Mouse (Mus musculus): ENCODE measurements around the gene Akt1.

The Akt1 gene

DNA sequence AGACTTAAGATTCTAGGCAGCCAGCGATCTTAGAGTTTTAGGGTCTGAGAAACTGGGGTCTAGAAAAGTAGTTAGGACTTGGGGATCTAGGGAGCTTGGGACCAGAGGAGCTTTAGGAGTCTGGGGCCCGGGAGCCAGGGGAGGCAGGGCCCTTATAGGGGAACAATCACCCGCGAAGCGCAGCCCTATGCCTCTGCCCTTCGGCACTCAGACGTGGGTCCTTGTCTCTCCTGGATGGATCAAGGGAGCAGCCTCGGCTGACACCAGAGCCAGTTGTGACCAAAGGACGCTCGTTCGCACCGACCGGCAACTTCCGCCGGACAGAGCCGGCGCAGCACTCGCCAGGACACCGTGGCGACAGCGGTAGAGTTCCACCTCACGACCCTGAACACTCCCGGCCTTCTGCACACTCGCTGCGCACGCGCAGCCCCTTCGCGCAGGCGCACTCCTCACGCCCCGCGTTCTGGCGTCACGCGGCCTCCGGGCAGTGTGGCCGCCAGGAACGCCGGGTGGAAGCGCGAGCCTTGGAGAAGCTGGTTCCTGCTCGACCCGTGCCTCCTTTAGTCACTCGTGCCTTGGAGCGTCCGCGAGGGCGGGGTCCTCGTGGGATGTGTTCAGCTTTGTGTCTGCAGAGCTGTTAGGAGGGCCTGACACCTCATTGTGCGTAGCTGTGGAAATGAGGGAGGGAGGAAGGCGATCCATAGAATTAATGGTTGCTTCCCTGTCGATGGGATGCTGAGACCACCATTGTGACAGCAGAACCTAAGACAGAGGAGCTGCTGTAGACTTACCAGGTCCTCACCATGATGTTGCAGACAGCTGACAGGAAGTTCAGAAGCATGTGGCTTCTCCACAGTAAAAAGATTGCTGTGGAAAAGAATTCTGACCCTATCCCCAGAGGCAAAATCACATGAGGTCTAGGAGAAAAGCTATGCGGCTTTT is 18.8 kb upstream of the Akt1 start:
- CTCF ChIA-PET: interaction anchor here (0.9 kb wide), 1 partner anchor 16 kb away, joined by 4 read pairs; no protein-coding TSS in a partner anchor

DNA sequence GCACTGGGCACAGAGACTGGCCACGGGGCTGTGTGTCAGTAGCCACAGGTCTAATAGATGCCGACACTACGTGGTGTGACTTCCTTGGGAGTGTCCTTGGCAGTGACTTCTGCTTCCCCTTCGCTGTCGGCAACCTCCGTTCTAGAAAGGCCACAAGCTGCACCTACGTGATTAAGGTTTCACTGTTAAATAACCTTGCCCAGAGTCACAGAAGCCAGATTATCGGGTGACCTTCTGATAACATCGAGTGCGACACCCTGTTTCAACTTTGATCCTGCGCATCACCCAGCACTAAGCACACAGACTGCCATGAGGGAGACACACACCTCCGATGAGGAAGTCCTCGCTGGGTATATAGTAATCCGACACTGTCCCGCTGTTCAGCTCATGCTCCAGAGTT is 13.8 kb upstream of the Akt1 start:
- CTCF ChIA-PET: no interaction called here

DNA sequence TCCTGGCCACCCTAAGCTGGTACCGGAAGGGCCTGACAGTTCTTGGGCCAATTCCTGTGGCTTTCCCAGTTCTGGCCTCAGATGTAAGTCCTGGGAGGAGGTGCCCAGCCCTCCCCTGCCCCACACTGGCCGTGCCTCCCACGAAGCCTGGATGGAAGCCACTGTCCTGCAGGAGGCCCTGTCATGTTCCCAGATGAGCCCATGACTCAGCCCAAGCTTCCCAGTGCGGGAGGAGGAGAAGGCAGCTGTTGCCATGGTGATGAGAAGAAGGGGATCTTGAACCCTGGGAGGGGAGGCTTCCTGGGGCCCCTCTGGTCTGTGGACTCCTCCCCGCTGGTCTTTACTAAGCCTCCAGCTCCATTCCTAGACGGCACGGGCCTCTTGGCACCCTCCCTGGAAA is 8.7 kb upstream of the Akt1 start:
- CTCF ChIA-PET: no interaction called here

DNA sequence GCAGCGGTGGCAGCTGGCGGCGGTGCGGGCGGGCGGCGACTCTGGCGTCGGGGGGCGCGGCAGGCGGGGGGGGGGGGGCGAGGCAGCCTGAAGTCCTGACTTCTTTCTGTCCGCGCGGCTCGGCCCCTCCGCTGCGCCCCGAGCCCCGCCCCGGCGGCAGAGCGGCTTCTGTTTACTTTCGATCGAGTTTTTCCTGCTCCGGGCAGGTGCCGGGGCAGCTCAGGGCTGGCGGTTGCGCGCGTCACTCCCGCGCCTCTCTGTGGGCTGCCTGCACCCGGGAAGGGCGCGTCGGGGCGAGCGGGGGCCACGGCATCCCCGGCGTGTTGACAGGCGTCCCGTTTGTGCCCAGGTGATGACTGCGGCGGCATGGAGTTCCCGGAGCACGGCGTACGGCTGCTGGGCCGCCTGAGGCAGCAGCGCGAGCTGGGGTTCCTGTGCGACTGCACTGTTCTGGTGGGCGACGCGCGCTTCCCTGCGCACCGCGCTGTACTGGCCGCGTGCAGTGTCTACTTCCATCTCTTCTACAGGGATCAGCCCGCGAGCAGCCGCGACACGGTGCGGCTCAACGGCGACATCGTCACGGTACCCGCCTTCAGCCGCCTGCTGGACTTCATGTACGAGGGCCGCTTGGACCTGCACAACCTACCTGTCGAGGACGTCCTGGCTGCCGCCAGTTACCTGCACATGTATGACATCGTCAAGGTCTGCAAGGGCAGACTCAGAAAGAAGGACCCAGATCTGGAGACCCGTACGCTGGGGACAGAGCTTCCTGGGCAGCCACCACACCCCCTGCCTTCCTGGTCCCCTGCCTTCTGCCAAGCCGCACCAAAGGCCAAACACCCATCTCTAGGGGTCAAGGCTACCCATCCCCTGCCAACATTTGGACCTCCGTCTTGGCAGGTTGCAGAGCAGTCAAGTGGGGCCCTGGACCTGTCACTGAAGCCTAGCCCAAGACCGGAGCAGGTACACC is 4.6 kb upstream of the Akt1 start:
- CTCF ChIA-PET: interaction anchor here (0.7 kb wide), 1 partner anchor 35 kb away, joined by 3 read pairs; the partner anchor contains the start of gene Siva1

DNA sequence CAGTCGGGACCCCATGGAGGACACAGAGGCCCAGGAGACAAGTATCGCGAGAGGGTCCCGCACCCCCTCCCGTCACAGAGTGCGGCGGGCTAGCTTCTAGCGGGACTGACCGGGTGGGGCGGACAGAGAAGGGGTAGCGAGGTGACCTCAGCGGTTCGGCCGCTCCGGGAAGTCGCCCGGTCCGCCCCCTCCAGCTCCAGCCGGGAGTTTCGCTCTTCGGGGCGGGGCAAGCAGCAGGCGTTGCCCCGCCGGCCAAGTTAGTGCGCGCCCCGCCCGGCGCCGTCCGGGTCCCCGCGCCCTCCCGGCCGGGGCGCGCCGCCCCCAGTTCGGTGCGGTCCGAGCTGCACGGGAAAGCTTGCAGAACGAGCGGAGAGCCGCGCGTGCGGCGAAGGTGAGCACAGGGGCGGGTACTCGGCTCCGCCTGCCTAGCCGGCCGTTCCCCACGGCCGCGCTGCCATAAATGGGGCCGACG is 3.9 kb upstream of the Akt1 start, which contains the start of gene Zbtb42:
Zbtb42 (plus strand) TSS at position 274 of the 472 bp plus-strand sequence.
- CTCF ChIA-PET: no interaction called here

DNA sequence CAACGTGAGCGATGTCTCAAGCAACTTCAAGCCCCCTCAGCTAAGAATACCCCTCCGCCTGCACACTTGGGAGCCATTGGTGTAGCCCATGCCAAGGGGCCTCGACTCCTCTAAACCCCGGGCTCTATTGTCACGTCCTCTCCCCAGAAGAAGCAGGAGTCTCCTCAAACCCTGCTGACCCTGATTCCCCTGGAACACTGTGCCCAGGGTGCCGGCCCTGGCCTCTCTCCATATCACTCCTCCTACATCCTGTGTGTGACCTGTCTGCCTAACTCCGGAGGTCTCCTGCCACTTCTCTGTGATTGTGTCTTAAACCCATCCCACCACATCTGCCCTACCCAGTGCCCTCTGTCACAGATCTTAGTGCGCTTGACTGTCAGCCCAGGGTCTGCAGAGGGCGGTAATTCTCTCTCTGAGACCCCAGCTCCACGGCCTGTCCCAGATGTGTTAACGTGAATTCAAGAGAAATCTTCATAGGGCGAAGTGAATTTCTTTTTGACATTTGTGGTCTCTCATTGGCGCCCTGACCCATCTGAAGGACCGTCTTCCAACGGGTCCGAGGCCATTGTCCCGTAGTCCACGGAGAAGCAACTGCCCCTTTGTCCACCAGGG is 3.4 kb upstream of the Akt1 start:
- CTCF ChIA-PET: interaction anchor here (1.0 kb wide), 1 partner anchor 13 kb away, joined by 4 read pairs; no protein-coding TSS in a partner anchor

DNA sequence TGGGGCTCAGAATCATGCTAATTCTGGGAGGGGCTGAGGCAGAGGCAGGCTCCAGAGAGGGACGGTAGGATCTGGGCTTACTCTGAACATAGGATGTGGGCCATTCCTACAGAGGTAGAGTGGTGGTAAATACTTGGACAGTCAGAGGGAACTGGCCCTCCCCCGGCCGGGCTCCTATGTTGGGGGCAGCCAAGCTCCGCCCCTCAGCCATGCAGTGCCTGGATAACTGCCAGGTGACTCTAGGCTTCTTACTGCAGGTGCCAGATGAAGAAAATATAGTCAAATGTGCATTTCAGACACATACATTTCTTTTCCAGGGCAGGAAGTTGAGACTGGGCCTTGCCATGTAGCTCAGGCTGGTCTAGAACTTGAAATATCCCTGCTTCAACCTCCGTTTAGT is 2.4 kb upstream of the Akt1 start:
- CTCF ChIA-PET: interaction anchor here (1.0 kb wide), 2 partner anchors 13 to 17 kb away, joined by 4 read pairs; no protein-coding TSS in a partner anchor

DNA sequence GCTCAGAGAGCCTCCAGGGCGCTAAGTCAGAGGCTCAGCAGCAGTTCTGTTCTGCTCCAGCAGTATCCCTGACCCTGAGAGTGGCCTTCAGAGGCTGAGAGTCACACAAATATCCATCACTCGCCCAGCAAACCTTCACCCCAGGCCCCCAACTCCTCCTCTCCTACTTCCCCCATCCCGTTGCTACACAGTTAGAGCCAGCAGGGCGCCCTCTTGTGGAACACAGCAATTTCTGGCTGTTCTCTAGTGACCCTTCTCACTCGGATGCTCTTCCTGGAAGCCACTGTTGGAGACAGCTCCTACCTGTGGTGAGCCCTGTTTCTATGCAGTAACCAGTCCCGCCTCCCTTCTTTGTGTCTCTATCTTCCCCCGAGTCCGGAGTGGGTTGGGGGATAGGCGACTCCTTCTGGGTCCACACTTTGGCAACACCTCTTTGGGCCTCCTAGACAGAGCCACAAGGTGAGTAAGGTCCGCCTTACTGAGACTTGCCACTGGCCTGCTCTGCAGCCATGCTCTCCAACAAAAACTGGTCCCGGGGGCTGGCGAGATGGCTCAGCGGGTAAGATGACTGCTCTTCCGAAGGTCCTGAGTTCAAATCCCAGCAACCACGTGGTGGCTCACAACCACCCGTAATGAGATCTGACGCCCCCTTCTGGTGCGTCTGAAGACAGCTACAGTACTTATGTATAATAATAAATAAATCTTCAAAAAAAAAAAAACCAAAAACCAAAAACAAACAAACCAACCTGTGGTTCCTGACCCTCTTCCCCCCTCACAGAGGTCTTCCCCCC is 756 bp upstream of the Akt1 start:
- CTCF ChIA-PET: interaction anchor here (0.7 to 1.3 kb wide), 4 partner anchors 17 to 123 kb away, joined by 3 to 5 read pairs (median 3); no protein-coding TSS in a partner anchor

DNA sequence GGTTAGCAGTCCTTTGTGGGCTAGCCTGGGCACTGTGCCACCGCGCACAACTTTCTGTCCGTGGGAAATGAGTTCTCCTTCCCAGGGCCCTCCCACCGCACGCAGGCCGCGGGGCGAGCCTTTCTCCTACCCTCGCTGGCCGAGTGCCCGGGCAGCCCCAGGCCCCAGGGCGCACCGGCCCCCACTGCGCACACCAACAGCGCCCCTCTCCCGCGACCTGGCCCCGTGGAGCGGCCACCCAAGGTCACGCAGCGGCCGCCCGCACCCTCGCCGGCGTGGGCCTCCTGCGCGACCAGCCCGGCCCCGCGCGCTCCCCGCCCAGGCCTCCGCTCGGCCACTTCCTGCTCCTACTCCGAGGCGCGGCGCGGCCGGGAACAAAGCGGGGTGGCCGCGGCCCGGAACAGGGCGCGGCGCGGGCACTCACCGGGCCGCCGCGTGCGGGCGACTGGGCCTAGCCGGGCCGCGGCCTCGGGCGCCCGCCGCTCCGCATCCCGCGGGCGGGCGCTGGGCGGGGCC is 1.1 kb downstream of the Akt1 start:
- CTCF ChIA-PET: interaction anchor here (1.1 to 1.3 kb wide), 2 partner anchors 26 to 49 kb away, joined by 4 to 5 read pairs; no protein-coding TSS in a partner anchor

DNA sequence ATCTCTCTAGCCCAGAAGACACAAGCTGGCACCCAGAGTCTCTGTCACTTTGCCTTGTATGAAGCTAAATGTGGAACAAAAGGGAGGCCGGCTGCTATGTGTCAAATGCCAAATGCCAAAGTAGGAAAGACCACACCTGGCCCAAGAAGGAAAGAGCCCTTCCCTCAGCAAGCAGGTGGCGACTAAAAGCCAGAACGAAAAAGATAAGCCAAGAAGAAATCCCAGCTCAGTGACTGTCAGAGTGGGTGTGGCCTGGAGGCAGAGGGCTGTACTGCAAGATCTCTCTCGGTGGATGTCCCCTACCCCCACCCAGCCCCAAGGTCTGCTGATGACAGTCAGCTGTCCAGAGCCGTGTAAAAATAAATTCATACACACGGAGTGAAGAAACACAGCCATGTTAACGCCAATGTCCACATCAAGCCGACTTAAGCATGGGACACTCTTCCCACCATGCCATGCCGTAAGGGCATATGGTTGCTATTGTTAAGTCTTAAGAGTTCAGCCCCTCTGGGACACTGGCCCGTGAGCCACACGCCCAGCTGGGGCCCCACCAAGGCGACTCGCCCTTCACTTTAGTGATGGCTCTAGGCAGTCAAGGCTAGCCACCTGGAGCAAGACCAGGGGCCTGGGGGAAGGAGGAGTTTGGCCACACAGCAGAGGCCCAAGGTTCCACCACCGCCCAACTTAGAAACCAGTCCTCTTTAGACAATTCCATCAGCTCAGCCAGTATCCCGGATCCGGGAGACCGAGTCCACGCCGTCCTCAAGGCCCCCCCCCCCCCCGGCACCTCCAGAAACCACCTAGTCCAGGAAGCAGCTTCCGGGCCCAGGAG is 1.7 kb downstream of the Akt1 start:
- CTCF ChIA-PET: interaction anchor here (0.6 kb wide), 1 partner anchor 27 kb away, joined by 3 read pairs; no protein-coding TSS in a partner anchor

DNA sequence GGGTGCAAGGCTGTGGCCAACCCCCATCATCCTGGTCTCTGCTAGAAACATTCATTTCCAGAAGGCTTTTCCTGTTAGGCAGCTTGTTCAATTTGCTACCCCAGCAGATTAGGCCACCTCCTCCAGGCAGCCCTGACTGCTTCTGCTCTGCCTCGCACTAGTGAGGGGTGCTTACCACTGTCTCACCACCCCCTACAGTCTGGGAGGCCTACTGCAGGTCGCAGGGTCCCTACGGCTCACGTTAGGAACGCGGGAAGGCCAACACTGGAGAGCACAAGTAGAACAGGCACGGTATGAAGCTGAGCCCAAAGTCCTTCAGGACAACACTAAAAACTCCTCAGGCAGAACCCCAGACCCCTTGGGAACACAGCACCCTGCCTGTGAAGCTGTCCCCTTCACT is 2.8 kb downstream of the Akt1 start:
- CTCF ChIA-PET: interaction anchor here (0.6 to 1.1 kb wide), 3 partner anchors 42 to 403 kb away, joined by 3 to 5 read pairs (median 4); partner anchors contain the start of gene Tex22

DNA sequence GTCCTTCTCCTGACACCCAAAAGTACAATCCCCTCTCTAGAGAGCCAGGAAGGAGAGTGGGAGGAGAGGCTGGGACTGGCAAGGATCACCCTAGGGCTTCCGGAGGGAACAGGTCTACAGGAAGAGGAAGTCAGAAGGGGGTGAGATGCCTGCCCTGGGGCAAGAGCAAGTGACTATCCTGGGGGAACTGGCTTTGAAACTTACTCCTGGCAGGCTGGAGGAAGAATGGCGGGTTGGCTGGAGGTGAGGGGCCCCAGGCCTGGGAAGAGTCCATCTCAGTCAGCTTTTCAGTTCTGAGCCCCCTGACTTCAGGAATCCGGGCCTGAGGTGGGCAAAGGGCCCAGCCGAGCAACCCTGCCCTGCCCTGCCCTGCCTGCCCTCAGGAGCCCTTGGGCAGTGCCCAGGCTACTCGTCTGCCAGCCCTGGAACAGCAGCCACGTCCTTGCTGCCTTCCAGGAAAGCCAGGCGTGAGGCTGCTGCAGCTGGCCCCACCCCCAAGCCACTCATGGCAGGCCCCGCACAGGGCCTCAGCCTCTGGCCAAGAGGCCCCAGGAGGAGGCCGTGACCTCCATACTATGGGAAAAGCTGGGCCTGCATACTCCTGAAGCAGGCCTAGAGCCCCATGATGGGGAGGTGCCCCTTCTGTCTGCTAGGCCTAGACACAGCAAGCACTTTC is 3.8 kb downstream of the Akt1 start:
- CTCF ChIA-PET: interaction anchor here (0.6 to 1.1 kb wide), 3 partner anchors 41 to 404 kb away, joined by 3 to 5 read pairs (median 4); partner anchors contain the start of gene Tex22

DNA sequence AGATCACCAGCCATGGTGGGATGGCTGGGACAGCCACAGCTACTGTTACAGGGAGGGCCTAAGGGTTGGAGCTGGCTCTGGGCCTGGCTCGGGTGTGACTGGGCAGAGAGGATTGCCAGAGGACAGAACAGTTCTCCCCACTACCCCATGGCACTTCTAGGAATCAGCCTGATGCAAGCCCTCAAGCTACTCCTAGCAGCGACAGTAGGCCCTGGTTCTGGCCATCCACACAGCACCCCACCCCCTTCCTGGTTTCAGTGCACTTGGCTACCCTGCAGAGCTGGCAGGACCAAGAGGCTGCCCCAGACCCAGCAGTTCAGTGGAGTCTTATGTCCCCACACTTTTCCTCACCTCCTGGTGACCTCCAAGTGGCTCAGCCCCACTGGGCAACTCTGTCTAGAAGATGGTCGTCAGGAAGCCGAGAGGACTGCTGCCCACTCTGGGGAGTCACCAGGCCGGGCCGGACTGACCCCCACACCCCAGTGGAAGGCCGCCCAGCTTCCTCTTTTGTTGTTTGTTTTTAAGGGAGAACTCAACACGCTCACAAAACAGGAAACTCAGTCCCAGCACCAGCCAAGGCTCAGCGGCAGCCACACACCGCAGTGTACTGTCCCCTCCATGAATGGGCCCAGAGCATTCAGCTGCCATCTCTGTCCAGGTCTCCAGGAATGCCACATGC is 6.9 kb downstream of the Akt1 start:
- CTCF ChIA-PET: no interaction called here

DNA sequence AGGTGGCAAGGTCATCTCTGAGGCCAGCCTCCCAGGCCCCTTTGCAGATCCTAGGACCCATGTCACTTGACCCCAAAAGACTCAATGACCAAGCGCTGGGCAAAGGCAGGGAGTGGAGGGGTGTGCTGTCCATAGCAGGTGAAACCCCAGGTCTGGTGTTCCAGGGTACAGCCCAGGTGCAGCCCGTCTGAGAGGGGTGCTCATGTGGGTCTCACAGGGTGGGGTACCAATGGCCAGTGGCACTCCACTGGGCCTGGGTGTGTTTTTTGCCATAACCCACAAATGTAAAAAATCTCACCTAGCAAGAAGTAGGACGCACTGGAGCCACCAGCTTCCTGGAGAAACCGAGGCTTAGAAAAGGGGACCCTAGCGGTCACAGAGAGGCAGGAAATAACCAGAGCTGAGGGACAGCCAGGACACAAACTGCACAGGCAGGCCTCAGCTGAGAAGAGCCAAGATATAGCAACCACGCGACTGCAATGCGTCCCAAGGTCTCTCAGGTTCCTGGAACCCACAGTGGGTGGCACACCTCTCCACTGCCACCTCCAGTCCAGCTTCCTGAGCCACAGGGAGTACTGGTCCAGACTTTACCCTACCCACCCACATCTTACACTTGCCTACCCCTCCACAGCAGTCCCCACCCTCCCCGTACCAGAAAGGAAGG is 8.7 kb downstream of the Akt1 start:
- CTCF ChIA-PET: interaction anchor here (0.6 kb wide), 1 partner anchor 37 kb away, joined by 3 read pairs; no protein-coding TSS in a partner anchor

DNA sequence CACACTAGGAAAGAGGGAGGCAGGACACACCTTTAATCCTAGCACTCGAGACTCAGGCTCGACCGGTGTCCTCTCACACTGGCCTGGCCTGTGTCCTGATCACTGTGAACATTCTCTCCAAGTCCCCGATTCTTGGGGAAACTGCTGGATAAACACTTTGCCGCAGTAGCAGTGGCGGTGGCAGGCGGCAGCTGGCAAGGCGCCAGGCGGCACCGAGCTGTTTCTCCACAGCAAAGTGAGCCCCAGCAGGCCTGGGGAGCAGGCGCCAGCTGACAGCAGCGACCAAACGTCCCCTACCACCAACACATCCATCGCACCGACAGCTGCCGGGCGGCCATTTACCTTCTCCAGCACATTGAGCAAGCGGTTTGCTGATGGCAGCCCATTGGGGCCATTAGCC is 9.2 kb downstream of the Akt1 start:
- CTCF ChIA-PET: interaction anchor here (0.6 kb wide), 1 partner anchor 105 kb away, joined by 3 read pairs; no protein-coding TSS in a partner anchor

DNA sequence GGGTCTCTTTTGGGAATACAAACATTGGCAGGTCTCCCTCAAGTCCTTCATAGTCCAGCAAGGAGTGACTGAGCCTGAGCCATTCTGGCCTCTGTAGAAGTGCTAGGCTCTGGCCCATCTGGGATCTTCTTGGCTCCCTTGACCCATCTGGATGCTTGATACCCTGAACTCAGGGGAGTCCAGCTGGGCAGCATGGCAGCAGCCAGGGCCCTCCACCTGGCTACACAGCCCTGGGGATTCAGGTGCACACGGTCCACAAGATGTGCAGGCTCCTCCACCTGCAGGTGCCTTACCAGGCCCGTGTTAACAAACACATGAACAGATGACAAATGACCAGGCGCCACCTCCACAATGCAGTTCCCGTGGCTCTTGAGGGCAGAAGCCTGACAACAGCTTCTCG is 10.0 kb downstream of the Akt1 start:
- CTCF ChIA-PET: no interaction called here

DNA sequence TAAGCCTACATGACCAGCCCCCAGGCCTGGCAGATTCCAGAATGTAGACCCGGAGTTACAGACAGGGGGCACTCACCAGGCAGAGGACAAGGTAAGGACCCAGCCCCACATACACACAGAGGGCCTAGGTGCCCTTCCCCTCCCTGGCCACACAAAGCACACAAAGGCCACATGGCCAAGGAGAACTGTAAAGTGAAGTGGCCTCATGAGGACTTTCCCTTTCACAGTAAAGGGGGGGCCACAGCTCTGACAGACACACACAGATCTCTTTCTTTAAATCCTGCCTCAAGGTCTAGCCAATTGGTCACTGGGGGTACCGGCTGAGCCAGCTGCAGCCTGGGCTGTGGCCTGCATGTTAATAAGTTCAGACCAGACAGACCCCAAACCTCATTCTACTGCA is 10.6 kb downstream of the Akt1 start:
- CTCF ChIA-PET: no interaction called here
